Mouse (Mus musculus): Measurements from ENCODE around the gene Selp.

- no peak for TF ChIP-seq CTCF (IDR thresholded peaks at IDR 0.05)
- no peak for TF ChIP-seq POLR2A (IDR thresholded peaks at IDR 0.05; ENCODE audit: insufficient read depth, low read depth, low read length)
Observed at GRCm38 (mm10) chr1:164109763-164110162, 5.3 kb upstream of the Selp start.

Measured in heart, adult 2 months (tissue).